Mouse (Mus musculus) MEL (cell line): ENCODE measurements at regions not wholly inside any gene's neighbourhood (a gene's known extent, or its start where the extent isn't known, plus 50 kb on each side); places are given as distances from the start of the nearest gene placed in this dataset.

Source experiments
- DNase-seq: peaks from one replicate; pipeline ENCODE4 v3.0.0; 2011; ENCODE audit warnings: low read depth, low spot score
- H3K27ac ChIP-seq: 2 replicates; pipeline ENCODE4 v1.5.1; 2012; ENCODE audit warnings: low read depth, mild to moderate bottlenecking, control low read depth, low read length, moderate library complexity; ENCODE audit not compliant: control insufficient read depth
- H3K27me3 ChIP-seq, 2 experiments: fragments of 150-350 bp in 1 of 2; sonication (generic) in 1 of 2; 2 replicates each; pipeline ENCODE4 v1.6.1; 2012; ENCODE audit warnings: low read length in 2 of 2, mild to moderate bottlenecking in 2 of 2, improper control_type of control experiment in 1 of 2, moderate library complexity in 1 of 2; ENCODE audit not compliant: insufficient read depth in 2 of 2, control insufficient read depth in 1 of 2
- H3K36me3 ChIP-seq, 2 experiments: 2 replicates each; pipeline ENCODE4 v1.6.1; 2012 to 2014; ENCODE audit warnings: low read length in 2 of 2, improper control_type of control experiment in 1 of 2, inconsistent platforms in 1 of 2, mild to moderate bottlenecking in 1 of 2; ENCODE audit not compliant: insufficient read depth in 2 of 2, control insufficient read depth in 1 of 2
- H3K4me1 ChIP-seq, 2 experiments: fragments of 150-350 bp in 1 of 2; sonication (generic) in 1 of 2; 2 replicates each; pipeline ENCODE4 v1.6.1; 2012; ENCODE audit warnings: low read length in 2 of 2, improper control_type of control experiment in 1 of 2, mild to moderate bottlenecking in 1 of 2; ENCODE audit not compliant: insufficient read depth in 2 of 2, control insufficient read depth in 1 of 2
- H3K4me3 ChIP-seq, 2 experiments: fragments of 150-350 bp in 1 of 2; sonication (generic) in 1 of 2; 2 replicates each; pipeline ENCODE4 v1.5.1; 2012; ENCODE audit warnings: low read depth in 2 of 2, low read length in 2 of 2, mild to moderate bottlenecking in 2 of 2, moderate library complexity in 2 of 2, control low read depth in 1 of 2, improper control_type of control experiment in 1 of 2; ENCODE audit not compliant: control insufficient read depth in 1 of 2, insufficient read depth in 1 of 2
- H3K79me2 ChIP-seq: 2 replicates; pipeline ENCODE4 v1.6.1; 2012; ENCODE audit warnings: mild to moderate bottlenecking, low read length, moderate library complexity; ENCODE audit not compliant: control insufficient read depth, poor library complexity, insufficient read depth
- H3K9ac ChIP-seq: 2 replicates; pipeline ENCODE4 v1.6.1; 2012; ENCODE audit warnings: low read depth, mild to moderate bottlenecking, control low read depth, low read length, moderate library complexity; ENCODE audit not compliant: control insufficient read depth, poor library complexity, severe bottlenecking
- H3K9me3 ChIP-seq: fragments of 150-350 bp; sonication (generic); replicated peaks from 2 replicates; pipeline ENCODE4 v1.6.1; 2012; ENCODE audit warnings: mild to moderate bottlenecking, low read length, improper control_type of control experiment, moderate library complexity; ENCODE audit not compliant: insufficient read depth
- BHLHE40 ChIP-seq: IDR thresholded peaks from 2 replicates; pipeline ENCODE4 v1.6.1; 2012; ENCODE audit warnings: low read depth, mild to moderate bottlenecking, inconsistent platforms, low read length, improper control_type of control experiment, borderline replicate concordance
- CHD1 ChIP-seq: IDR thresholded peaks from 2 replicates; pipeline ENCODE4 v1.6.1; 2012; ENCODE audit warnings: low read depth, mild to moderate bottlenecking, inconsistent platforms, low read length, improper control_type of control experiment
- ELF1 ChIP-seq: IDR thresholded peaks from 2 replicates; pipeline ENCODE4 v1.6.1; 2014; ENCODE audit warnings: low read depth, mild to moderate bottlenecking, inconsistent platforms, low read length, improper control_type of control experiment, moderate library complexity
- EP300 ChIP-seq, 2 experiments: IDR thresholded peaks; 2 replicates each; pipeline ENCODE4 v1.6.1; 2011; ENCODE audit warnings: improper control_type of control experiment in 2 of 2, low read length in 2 of 2, low read depth in 1 of 2, mild to moderate bottlenecking in 1 of 2
- ETS1 ChIP-seq: IDR thresholded peaks from 2 replicates; pipeline ENCODE4 v1.6.1; 2012; ENCODE audit warnings: low read depth, mild to moderate bottlenecking, inconsistent platforms, low read length, improper control_type of control experiment, moderate library complexity
- MAX ChIP-seq: IDR thresholded peaks from 2 replicates; pipeline ENCODE4 v1.6.1; 2011; ENCODE audit warnings: low read length, improper control_type of control experiment
- MEF2A ChIP-seq: IDR thresholded peaks from 2 replicates; pipeline ENCODE4 v1.6.1; 2014; ENCODE audit warnings: low read depth, mild to moderate bottlenecking, inconsistent platforms, low read length, improper control_type of control experiment; ENCODE audit not compliant: poor library complexity, insufficient replicate concordance, severe bottlenecking; ENCODE audit errors: extremely low read depth
- MYB ChIP-seq: IDR thresholded peaks from 2 replicates; pipeline ENCODE4 v1.6.1; 2011; ENCODE audit warnings: mild to moderate bottlenecking, low read depth, low read length, improper control_type of control experiment
- MYC ChIP-seq: IDR thresholded peaks from 2 replicates; pipeline ENCODE4 v1.6.1; 2011; ENCODE audit warnings: low read depth, mild to moderate bottlenecking, low read length, improper control_type of control experiment, moderate library complexity
- POLR2A ChIP-seq, 2 experiments: IDR thresholded peaks; 2 replicates each; pipeline ENCODE4 v1.6.1; 2011 to 2012; ENCODE audit warnings: low read length in 2 of 2, mild to moderate bottlenecking in 2 of 2, control low read depth in 1 of 2, improper control_type of control experiment in 1 of 2, low read depth in 1 of 2, moderate library complexity in 1 of 2; ENCODE audit not compliant: control insufficient read depth in 1 of 2, insufficient read depth in 1 of 2, poor library complexity in 1 of 2
- POLR2AphosphoS5 ChIP-seq: IDR thresholded peaks from 2 replicates; pipeline ENCODE4 v1.6.1; 2012; ENCODE audit warnings: low read depth, borderline replicate concordance, mild to moderate bottlenecking, inconsistent platforms, low read length, moderate library complexity, mixed read lengths
- RCOR1 ChIP-seq: IDR thresholded peaks from 2 replicates; pipeline ENCODE4 v1.6.1; 2012; ENCODE audit warnings: low read depth, mild to moderate bottlenecking, inconsistent platforms, low read length, improper control_type of control experiment
- SIN3A ChIP-seq: IDR thresholded peaks from 2 replicates; pipeline ENCODE4 v1.6.1; 2012; ENCODE audit warnings: low read length, improper control_type of control experiment, inconsistent platforms
- SMC3 ChIP-seq: IDR thresholded peaks from 2 replicates; pipeline ENCODE4 v1.6.1; 2011; ENCODE audit warnings: low read depth, low read length, improper control_type of control experiment
- TAL1 ChIP-seq: IDR thresholded peaks from 2 replicates; pipeline ENCODE4 v1.6.1; 2012; ENCODE audit warnings: mild to moderate bottlenecking, inconsistent platforms, low read length, moderate library complexity, mixed read lengths
- TBP ChIP-seq: IDR thresholded peaks from 2 replicates; pipeline ENCODE4 v1.8.0; 2011; ENCODE audit warnings: low read depth, low read length, improper control_type of control experiment
- TCF12 ChIP-seq: IDR thresholded peaks from 2 replicates; pipeline ENCODE4 v1.6.1; 2014; ENCODE audit warnings: low read depth, mild to moderate bottlenecking, inconsistent platforms, low read length, improper control_type of control experiment, moderate library complexity
- USF1 ChIP-seq: IDR thresholded peaks from 2 replicates; pipeline ENCODE4 v1.6.1; 2014; ENCODE audit warnings: low read depth, mild to moderate bottlenecking, inconsistent platforms, low read length, improper control_type of control experiment, moderate library complexity
- USF2 ChIP-seq, 2 experiments: IDR thresholded peaks; 2 replicates each; pipeline ENCODE4 v1.6.1; 2011 to 2012; ENCODE audit warnings: improper control_type of control experiment in 2 of 2, low read length in 2 of 2, borderline replicate concordance in 1 of 2, inconsistent platforms in 1 of 2, low read depth in 1 of 2, mild to moderate bottlenecking in 1 of 2; ENCODE audit not compliant: insufficient read depth in 1 of 2

- no peaks in the 10 kb centered on the region for H3K4me1 ChIP-seq
- no peak overlapping the region for H3K27ac ChIP-seq
- TF ChIP-seq MEF2A = no peak
- TF ChIP-seq BHLHE40 = no peak
- TF ChIP-seq RCOR1 = no peak
- no peak for TF ChIP-seq SMC3
- no peak for TF ChIP-seq POLR2AphosphoS5
- no peak for TF ChIP-seq MYB
- TF ChIP-seq TAL1 = no peak
- TF ChIP-seq USF1 = no peak
- TF ChIP-seq SIN3A = no peak
- no peak for TF ChIP-seq MYC
- no peak for TF ChIP-seq MAX
- no peak for TF ChIP-seq TCF12
- TF ChIP-seq EP300 (IDR thresholded peaks at IDR 0.05; ENCODE audit: low read depth in 1 of 2, low read length in 2 of 2) = no peak
- TF ChIP-seq ELF1 = no peak
- no peak for TF ChIP-seq CHD1
- TF ChIP-seq USF2 (IDR thresholded peaks at IDR 0.05; ENCODE audit: borderline replicate concordance in 1 of 2, insufficient read depth in 1 of 2, low read depth in 1 of 2, low read length in 2 of 2) = no peak
- H3K4me3 ChIP-seq = no peak overlapping the region
- H3K27me3 ChIP-seq = no peaks in the 10 kb centered on the region
- no peak overlapping the region for H3K9ac ChIP-seq
- no peaks in the 10 kb centered on the region for H3K79me2 ChIP-seq
- H3K9me3 ChIP-seq = no peaks in the 10 kb centered on the region
- no peak for DNase-seq
- H3K36me3 ChIP-seq = no peaks in the 10 kb centered on the region
Observed at GRCm38 (mm10) chr8:26656310-26657075, 320.6 kb upstream of the Zfp703 start.

- H3K4me3 ChIP-seq = no peak overlapping the region
- no peaks in the 10 kb centered on the region for H3K9me3 ChIP-seq
- no peak for DNase-seq
- TF ChIP-seq MAX (no peak), RCOR1 (no peak), TAL1 (no peak), EP300 (IDR thresholded peaks at IDR 0.05; ENCODE audit: low read depth in 1 of 2, low read length in 2 of 2) (no peak), POLR2A (IDR thresholded peaks at IDR 0.05; ENCODE audit: control insufficient read depth in 1 of 2, insufficient read depth in 1 of 2, low read depth in 1 of 2, low read length in 2 of 2, poor library complexity in 1 of 2) (no peak), TBP (no peak), ETS1 (no peak)
- H3K9ac ChIP-seq = no peak overlapping the region
- no peaks in the 10 kb centered on the region for H3K36me3 ChIP-seq
- H3K4me1 ChIP-seq = no peaks in the 10 kb centered on the region
- H3K79me2 ChIP-seq = no peaks in the 10 kb centered on the region
- H3K27ac ChIP-seq = no peak overlapping the region
- no peaks in the 10 kb centered on the region for H3K27me3 ChIP-seq
Observed at GRCm38 (mm10) chr8:26659381-26659780, 317.7 kb upstream of the Zfp703 start.
